Comparison of ENCODE assay signal across 9 mouse cellular contexts in genomic region chr9:42865036-42865829, GRCm38 (mm10).
DNase-seq lines count a peak whose midpoint lies in the region; ATAC-seq and TF ChIP-seq lines count a peak whose summit lies in the region.
"Had no signal": no experiment of that assay in that cellular context is flagged by ENCODE, and none has a peak within 500 bp of the region (broad histone marks: within the 10 kb centered on the region; RNA-seq: fewer than 3 reads in every experiment).

No protein-coding gene starts in this region.

- H3K36me3 ChIP-seq in hindbrain, embryonic 13.5 days: no peaks in the 10 kb centered on the region
- no peaks in the 10 kb centered on the region for H3K36me3 ChIP-seq in hindbrain, embryonic 11.5 days (ENCODE audit: control insufficient read depth, insufficient read depth, low read length)
- H3K36me3 ChIP-seq in embryonic facial prominence, embryonic 15.5 days: no peaks in the 10 kb centered on the region
- no peaks in the 10 kb centered on the region for H3K36me3 ChIP-seq in neural tube, embryonic 12.5 days
- H3K36me3 ChIP-seq: G1E had no signal

- intact Hi-C loops in gastrocnemius, adult 2 months (cut with DNase I): no loop called here

- WGBS in hindbrain, embryonic 13.5 days: 41% methylated on average over 11 of the region's 11 CpGs
- 45% methylated on average over 11 of the region's 11 CpGs for WGBS in hindbrain, embryonic 11.5 days
- 35% methylated on average over 11 of the region's 11 CpGs for WGBS in embryonic facial prominence, embryonic 15.5 days
- WGBS in neural tube, embryonic 12.5 days: 39% methylated on average over 11 of the region's 11 CpGs

- no peak for TF ChIP-seq CTCF in gastrocnemius, adult 2 months (IDR thresholded peaks at IDR 0.05)

- H3K27me3 ChIP-seq in hindbrain, embryonic 13.5 days: peaks cover 24% of the 10 kb centered on the region
- no peaks in the 10 kb centered on the region for H3K27me3 ChIP-seq in hindbrain, embryonic 11.5 days (ENCODE audit: control insufficient read depth, insufficient read depth, low read length)
- no peaks in the 10 kb centered on the region for H3K27me3 ChIP-seq in embryonic facial prominence, embryonic 15.5 days
- peaks cover 32% of the 10 kb centered on the region; the same call in 1 of the 2 replicates for H3K27me3 ChIP-seq in neural tube, embryonic 12.5 days (replicated peaks)

- H3K4me2 ChIP-seq in hindbrain, embryonic 13.5 days: no peak overlapping the region
- H3K4me2 ChIP-seq in hindbrain, embryonic 11.5 days (replicated peaks; ENCODE audit: low read depth, low read length): no peak overlapping the region
- H3K4me2 ChIP-seq in embryonic facial prominence, embryonic 15.5 days (replicated peaks): no peak overlapping the region
- H3K4me2 ChIP-seq in neural tube, embryonic 12.5 days (replicated peaks): no peak overlapping the region

- no peaks in the 10 kb centered on the region for H3K9me3 ChIP-seq in hindbrain, embryonic 13.5 days
- no peaks in the 10 kb centered on the region for H3K9me3 ChIP-seq in hindbrain, embryonic 11.5 days (ENCODE audit: control insufficient read depth, low read length)
- no peaks in the 10 kb centered on the region for H3K9me3 ChIP-seq in embryonic facial prominence, embryonic 15.5 days (replicated peaks)
- H3K9me3 ChIP-seq in neural tube, embryonic 12.5 days: no peaks in the 10 kb centered on the region

- H3K9ac ChIP-seq in hindbrain, embryonic 13.5 days: no peak overlapping the region
- no peak overlapping the region for H3K9ac ChIP-seq in hindbrain, embryonic 11.5 days (ENCODE audit: low read depth, low read length)
- H3K9ac ChIP-seq in embryonic facial prominence, embryonic 15.5 days: no peak overlapping the region
- 0 out of 2 replicates have a peak overlapping the region, but pooled peaks have one; percentile 3 for H3K9ac ChIP-seq in neural tube, embryonic 12.5 days

- no peak overlapping the region for H3K4me3 ChIP-seq in hindbrain, embryonic 13.5 days
- H3K4me3 ChIP-seq in hindbrain, embryonic 11.5 days (ENCODE audit: low read depth, low read length): no peak overlapping the region
- H3K4me3 ChIP-seq in embryonic facial prominence, embryonic 15.5 days (replicated peaks): no peak overlapping the region
- H3K4me3 ChIP-seq in neural tube, embryonic 12.5 days: no peak overlapping the region
- H3K4me3 ChIP-seq in gastrocnemius, adult 2 months: no peak overlapping the region

- ATAC-seq in hindbrain, embryonic 13.5 days (ENCODE audit: low FRiP score): 0 out of 2 replicates have a peak, but pooled peaks have one; percentile 15
- ATAC-seq in hindbrain, embryonic 11.5 days (ENCODE audit: low FRiP score): no peak
- peak; percentile 30; the same call in 1 of the 2 replicates for ATAC-seq in embryonic facial prominence, embryonic 15.5 days (ENCODE audit: insufficient number of reproducible peaks, low FRiP score, low TSS enrichment, low read depth)
- ATAC-seq in neural tube, embryonic 12.5 days (ENCODE audit: low FRiP score, low read depth): no peak

- no peak overlapping the region; the same call in 1 of the 2 replicates for H3K27ac ChIP-seq in hindbrain, embryonic 13.5 days
- H3K27ac ChIP-seq in hindbrain, embryonic 11.5 days (ENCODE audit: low read depth, low read length): no peak overlapping the region
- no peak overlapping the region for H3K27ac ChIP-seq in embryonic facial prominence, embryonic 15.5 days (replicated peaks)
- no peak overlapping the region for H3K27ac ChIP-seq in neural tube, embryonic 12.5 days
- H3K27ac ChIP-seq in gastrocnemius, adult 2 months: no peak overlapping the region

- H3K4me1 ChIP-seq in hindbrain, embryonic 13.5 days (replicated peaks): peaks cover 44% of the 10 kb centered on the region
- H3K4me1 ChIP-seq in hindbrain, embryonic 11.5 days (replicated peaks; ENCODE audit: control insufficient read depth, insufficient read depth, low read length): 0 out of 2 replicates have a peak, but pooled peaks cover 3% of the 10 kb centered on the region
- peaks cover 40% of the 10 kb centered on the region for H3K4me1 ChIP-seq in embryonic facial prominence, embryonic 15.5 days
- peaks cover 20% of the 10 kb centered on the region for H3K4me1 ChIP-seq in neural tube, embryonic 12.5 days

- DNase-seq in hindbrain, embryonic 11.5 days (ENCODE audit: low spot score): no peak
- DNase-seq in right cerebral cortex, adult 18-20 months: peak; percentile 15
- no peak for DNase-seq in right cerebral cortex, postnatal 25 days
- no peak for DNase-seq in gastrocnemius, adult 2 months
- DNase-seq in natural killer cell, adult 2 months (ENCODE audit: low spot score in 2 of 2): no peak

Comparison
In these comparisons a context has a peak if more than half of its experiments do, and no peak if none do; other contexts are left out.
1. ATAC-seq: peak in hindbrain, embryonic 13.5 days (single experiment) and embryonic facial prominence, embryonic 15.5 days (single experiment); none in hindbrain, embryonic 11.5 days (single experiment) and neural tube, embryonic 12.5 days (single experiment).